Mouse (Mus musculus) adipocyte (in vitro differentiated cells): ENCODE results near the gene C8g.

ENCODE experiments used
- DNase-seq: peaks from one replicate; pipeline ENCODE4 v3.0.0-alpha.2; 2016; ENCODE audit warnings: low spot score

Gene C8g

GRCm38 (mm10) chr2:25500576-25501405 lies 728 bp downstream of the C8g start, which contains the start of gene Fbxw5:
Gene Fbxw5 (plus strand): TSS chr2:25500750.
- peak; percentile 94 for DNase-seq

DNA sequence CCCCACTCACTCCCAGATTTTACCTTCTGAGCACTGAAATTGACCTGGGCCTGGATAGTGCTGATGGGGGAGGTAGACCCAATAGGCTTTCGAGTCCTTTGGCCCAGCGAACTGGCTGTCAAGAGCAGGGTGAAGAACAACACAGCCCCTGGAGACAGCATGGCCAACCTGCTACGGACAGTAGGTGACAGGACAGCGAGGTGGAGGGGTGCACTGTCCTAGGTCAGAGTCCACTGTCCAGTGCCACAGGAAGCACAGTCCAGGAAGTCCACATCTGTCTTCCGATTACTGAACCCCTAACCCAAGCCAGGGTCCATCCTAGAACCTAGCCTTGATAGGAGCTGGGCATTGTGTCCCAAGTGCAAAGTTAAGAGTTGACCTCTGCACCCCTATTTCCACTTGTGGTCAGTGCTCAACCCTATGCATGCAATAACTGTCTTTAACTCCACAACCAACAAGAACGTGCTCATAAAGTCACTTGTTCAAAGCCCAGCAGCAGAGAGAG lies 1.4 kb downstream of the C8g start:
- no peak for DNase-seq

GRCm38 (mm10) chr2:25498622-25499478 lies 2.7 kb downstream of the C8g start:
- DNase-seq, result no peak

GRCm38 (mm10) chr2:25497846-25498575 lies 3.5 kb downstream of the C8g start:
- peak; percentile 48 for DNase-seq

DNA sequence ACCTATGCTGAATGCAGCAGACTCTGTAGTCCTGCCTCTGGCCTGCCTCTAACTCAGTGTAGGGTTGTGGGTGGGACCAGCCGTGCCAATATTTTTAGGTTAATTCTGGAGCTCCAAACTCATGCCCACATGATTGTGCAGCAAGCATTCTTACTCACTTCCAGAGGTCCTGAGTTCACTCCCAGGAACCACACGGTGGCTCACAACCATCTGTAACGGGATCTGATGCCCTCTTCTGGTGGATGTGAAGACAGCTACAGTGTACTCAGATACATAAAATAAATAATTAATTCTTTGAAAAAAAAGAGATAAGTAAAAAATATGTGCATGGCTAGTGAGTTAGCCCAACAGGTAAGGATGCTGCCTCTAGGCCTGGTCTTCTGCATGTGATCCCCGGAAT lies 5.1 kb downstream of the C8g start:
- peak; percentile 66 for DNase-seq

DNA sequence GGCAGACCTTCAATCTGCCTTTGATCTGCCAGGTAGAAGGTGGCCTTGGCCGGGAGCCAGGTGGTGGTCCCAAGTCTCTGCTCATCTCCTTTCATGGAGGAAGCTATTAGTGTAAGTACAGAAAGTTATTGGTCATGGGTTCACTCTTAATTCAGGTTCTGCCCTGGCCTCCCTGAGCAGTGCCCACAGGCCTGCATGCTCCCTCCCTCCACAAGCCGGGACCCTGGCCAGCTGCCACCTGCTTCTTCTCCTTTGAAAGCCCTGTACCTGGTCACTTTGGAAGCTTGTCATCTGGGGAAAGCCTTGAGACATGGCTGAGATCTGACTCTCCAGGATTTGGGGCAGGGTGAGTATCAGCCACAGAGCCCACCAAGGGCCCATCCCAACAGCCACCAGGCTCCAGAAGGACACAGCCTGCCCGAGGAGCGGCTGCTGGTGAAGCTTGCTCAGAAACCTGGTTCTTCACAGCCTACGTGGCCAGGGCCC lies 8.0 kb downstream of the C8g start, which contains the start of gene Lcn12:
Gene Lcn12 (minus strand): TSS at position 436 of the 486 bp plus-strand sequence.
- DNase-seq, result no peak

DNA sequence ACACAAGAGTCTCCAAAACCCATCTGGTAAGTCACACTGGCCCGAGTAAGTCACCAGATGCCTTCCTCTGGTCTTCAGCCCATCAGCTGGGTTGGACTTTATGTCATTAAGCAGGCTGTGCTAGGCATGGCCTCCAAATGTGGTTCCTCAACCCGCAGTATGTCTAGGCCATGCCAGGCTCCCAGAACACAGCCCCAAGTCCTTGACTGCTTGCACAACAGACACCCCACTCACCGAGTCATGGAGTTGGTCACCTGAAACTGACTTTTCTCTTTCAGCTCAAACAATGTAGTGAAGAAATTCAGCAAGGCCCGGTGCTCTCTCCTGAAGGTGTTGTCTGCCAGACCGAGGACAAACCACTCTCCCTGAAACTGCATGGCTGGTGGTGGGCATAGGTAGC lies 8.5 kb downstream of the C8g start:
- no peak for DNase-seq

- DNase-seq, result peak; percentile 61
These were observed 12.8 kb downstream of the C8g start for GRCm38 (mm10) chr2:25488671-25489068.

GRCm38 (mm10) chr2:25487965-25488670 lies 13.4 kb downstream of the C8g start:
- DNase-seq, result no peak

DNA sequence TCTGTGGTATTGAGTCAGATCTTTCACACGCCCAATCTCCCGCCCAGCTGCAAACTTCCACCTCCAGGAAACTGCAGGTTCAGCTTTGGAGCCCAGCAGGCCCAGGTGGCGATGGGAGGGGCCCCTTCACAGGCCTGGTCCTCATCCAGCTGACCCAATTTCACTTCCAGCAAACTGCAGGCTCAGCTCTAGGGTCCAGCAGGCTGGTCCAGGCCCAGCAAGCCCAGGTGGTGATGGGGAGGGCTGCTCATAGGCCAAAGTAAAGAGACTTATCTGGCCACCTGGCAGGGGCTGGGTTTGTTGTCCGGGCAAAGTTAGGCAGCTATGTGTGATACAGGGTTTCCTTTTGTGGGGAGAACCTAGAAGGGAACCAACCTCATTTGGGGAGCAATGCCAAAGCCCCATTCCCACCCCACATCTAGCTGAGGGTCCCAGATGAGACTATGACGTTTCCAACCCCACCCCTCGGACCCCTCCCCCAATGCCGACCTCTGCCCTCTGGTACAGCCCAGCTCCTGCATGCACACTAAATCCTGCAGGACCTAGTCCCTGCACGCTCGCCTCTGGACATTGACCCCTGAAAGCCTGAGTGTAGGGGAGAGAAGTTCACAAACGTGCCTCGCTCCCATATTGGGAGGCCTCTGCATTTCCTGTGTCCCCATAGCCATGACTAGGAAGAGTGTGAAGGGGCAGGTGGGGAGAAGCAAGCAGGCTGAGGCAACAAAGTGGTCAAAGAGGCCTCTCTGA lies 16.4 kb downstream of the C8g start:
- no peak for DNase-seq

- DNase-seq, result peak; percentile 58
These were observed 18.6 kb downstream of the C8g start for GRCm38 (mm10) chr2:25482969-25483368.

GRCm38 (mm10) chr2:25480541-25480940 lies 21.0 kb downstream of the C8g start:
- DNase-seq, result no peak

- DNase-seq, result no peak
These were observed 21.8 kb downstream of the C8g start for GRCm38 (mm10) chr2:25479551-25480311.

DNA sequence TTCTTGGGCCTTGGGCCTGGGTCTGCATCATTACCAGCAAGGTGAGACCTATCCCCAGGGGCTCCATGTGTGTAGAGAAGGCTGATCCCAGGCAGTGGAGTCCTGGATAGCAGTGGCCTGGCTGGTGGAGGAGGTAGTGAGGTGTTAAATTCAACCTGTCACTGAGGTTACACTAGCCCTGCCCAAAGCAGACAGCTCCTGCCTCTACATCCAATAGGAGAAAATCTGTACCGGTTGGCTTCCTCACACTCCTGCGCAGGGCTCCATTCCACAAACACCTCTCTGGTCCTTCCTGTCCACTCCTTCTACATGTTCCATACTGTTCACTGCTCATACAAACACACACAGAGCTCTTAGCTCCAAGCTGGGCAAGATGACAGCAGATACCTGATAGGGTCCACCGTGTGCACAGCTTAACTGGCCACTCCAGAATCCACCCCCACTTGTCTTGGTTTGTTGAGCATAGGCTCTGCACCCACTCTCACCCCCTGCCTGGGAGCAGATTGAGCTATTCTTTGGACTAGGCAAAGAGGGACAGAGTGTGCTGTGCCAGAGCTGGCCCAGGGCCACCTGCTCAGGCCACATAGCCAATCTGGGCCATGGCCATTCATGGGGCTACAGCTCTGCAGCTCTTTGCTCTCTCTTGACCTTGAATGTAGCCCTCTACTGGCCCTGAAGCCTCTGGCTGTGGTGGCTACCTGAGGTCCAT lies 23.4 kb downstream of the C8g start:
- peak; percentile 64 for DNase-seq

- DNase-seq, result no peak
These were observed 24.0 kb downstream of the C8g start for GRCm38 (mm10) chr2:25477541-25477940.

DNA sequence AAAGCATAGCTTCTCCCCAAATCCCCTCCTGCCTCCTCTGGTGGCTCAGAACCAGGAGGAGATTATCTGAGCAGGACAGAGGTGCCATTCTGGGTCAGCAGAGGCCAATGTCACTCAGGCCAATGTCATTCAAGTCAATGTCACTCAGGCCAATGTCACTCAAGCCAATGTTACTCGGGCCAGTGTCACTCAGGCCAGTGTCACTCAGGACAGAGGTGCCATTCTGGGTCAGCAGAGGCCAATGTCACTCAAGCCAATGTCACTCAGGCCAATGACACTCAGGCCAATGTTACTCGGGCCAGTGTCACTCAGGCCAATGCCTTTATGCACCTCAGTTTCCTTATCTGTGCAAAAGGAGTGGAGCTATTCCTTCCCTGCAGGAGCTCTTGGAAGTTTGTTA lies 29.0 kb downstream of the C8g start:
- no peak for DNase-seq

GRCm38 (mm10) chr2:25469969-25470368 lies 31.6 kb downstream of the C8g start, which contains the start of gene Ptgds:
Gene Ptgds (minus strand): TSS chr2:25470046.
- no peak for DNase-seq

DNA sequence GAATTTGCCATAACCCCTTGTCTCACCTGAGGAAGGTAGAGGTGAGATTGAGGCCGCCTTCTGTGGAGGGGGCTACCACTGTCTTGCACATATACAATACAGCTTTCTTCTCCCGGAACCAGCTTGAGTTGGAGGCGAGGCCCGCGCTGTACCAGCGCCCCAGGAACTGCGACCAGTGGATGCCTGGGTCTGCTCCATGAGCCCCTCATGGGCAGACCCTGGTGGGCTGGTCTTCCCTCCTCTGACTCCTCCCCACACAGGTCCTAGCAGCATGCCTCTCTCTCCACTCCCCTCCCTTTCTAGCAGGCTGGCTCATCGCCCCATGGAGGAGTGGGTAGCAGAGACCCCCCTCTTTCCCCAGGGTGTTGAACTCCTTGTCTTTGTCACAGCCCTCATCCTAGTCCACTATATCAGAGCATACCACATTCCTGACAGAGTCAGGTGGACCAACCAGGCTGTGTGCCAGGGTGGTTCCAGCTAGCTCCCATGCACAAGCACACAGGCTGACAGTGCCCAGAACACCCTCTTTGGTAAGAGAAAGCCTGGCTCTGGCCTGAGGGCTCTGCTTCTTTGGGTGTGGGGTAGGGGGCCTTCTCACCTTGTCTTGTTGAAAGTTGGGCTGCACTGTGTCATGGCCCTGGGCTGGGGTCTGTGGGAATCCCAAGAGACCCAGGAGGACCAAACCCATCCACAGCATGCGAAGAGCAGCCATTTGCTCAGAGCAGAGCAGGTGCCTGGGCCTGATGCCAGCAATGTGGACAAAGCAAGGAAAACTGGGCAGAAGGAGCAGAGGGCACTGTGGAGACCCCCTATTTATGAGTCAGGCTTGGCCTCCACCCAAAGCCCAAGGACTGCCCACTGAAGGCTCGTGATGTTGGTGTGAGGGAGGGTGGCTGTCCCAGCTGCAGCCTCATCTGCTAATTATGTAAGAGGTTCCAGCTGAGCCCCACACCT lies 32.3 kb downstream of the C8g start:
- DNase-seq, result no peak
